Mouse (Mus musculus) lung, postnatal 4 days (tissue): Measurements from ENCODE around the gene Atp2b4.

Experiments
- DNase-seq, 2 experiments: peaks; one replicate each; pipeline ENCODE4 v3.0.0; 2021

The Atp2b4 gene

GRCm38 (mm10) chr1:133797979-133798820 lies 2.6 kb downstream of the Atp2b4 start:
- no peak for DNase-seq

GRCm38 (mm10) chr1:133797327-133797978 lies 3.4 kb downstream of the Atp2b4 start:
- no peak for DNase-seq

- no peak for DNase-seq
Observed at GRCm38 (mm10) chr1:133793646-133794045, 7.2 kb downstream of the Atp2b4 start.

DNA sequence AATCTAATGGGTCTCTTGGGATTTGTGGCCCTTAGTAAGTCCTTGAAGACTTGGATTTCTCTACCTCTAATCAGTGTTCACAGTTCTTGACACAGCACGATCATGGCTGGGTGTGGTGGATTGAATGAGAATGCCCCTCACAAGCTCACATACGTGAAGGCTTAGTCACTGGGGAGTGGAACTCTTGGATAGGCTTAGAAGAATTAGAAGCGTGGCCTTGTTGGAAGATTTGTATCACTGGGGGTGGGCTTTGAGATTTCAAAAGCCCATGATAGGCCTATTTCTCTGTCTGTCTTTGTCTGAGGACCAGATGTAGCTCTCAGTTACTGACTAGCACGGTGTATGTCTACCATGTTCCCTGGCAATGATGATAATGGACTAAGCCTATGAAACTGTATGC lies 10.8 kb downstream of the Atp2b4 start:
- no peak for DNase-seq

GRCm38 (mm10) chr1:133788864-133789263 lies 12.0 kb downstream of the Atp2b4 start:
- no peak for DNase-seq

GRCm38 (mm10) chr1:133787500-133788210 lies 13.2 kb downstream of the Atp2b4 start:
- DNase-seq: no peak

DNA sequence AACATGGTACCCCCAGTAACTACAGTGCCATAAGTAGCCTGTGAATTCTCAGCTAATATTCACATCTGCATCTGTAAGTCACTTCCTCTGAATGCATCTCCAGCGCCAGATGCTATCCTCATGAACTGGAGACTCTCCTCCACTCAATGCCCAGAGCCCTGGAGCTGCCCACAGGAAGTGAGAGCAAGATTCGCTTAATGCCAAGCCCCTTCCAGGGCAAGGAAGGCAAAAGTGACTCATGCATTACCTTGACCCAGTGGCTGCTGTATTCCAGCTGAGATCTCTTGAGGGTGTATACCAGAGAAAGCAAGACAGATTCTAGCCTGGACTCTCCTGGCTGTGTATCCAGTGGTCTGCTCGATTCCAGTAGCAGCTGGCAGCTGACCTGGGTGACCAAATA lies 16.2 kb downstream of the Atp2b4 start:
- no peak for DNase-seq

DNA sequence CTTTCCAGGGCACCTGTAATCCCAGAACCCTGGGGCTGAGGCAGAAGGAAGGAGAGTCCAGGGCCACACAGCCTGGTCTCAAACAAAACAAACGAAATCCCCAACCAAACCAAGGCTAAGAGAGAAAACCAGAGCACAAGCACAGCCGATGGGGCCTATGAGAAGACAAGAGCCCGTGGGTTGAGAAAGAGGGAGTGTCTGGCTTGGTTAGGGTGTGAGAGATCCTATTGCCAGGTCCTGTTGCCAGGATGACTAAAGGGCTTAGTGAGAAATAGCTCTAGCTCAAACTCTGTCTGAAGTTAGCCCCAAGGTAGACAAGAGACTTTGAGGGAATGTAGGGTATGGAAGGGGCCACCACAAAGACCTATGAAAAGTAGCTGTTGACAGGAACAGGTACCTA lies 19.3 kb downstream of the Atp2b4 start:
- DNase-seq: no peak

- no peak for DNase-seq
Observed at GRCm38 (mm10) chr1:133779043-133779442, 21.8 kb downstream of the Atp2b4 start.

DNA sequence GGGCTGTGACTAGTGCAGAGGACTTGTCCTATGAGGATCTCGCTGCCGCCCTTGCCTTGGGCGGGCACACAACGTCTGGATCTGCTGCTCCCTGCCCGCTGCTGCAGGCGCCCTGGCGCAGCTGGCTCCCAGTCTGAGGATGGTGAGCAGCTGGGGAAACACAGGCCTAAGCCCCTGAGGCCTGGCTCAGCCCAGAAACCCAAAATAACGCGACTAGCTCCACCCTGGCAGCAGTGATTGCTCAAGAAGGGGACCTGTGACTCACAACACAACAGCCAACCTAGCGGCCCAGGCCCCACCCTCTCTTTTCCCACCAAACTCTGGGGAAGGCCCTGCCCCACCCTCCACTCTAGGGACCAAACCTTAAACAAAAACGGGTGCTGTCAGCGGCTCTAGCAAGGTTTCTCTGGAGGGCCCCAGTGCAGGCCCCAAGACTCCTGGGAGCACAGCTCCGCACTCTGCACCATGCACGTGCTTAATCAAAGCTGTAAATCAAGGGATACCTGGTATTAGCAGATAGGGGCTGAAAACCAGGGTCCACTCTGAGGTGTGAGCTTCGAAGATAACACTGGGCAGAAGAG lies 23.1 kb downstream of the Atp2b4 start:
- DNase-seq: no peak

DNA sequence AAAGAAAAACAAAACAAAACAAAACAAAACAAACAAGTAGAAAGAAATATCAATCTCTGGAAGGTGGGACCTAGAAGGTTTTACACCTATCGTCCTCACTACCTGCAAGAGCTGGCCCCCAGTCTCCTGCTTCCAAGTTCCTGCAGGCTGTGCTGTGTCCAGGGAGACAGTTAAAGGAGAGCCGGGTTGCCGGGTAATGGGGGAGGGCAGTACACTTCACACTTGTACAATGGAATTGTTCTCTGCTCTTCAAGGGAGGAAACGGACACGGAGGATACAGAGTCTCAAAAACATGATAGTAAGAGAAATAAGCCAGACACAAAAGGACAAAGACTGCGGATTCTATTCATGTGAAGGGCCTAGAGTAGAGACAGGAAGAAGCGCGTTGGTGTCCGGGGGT lies 28.3 kb downstream of the Atp2b4 start:
- DNase-seq: no peak

DNA sequence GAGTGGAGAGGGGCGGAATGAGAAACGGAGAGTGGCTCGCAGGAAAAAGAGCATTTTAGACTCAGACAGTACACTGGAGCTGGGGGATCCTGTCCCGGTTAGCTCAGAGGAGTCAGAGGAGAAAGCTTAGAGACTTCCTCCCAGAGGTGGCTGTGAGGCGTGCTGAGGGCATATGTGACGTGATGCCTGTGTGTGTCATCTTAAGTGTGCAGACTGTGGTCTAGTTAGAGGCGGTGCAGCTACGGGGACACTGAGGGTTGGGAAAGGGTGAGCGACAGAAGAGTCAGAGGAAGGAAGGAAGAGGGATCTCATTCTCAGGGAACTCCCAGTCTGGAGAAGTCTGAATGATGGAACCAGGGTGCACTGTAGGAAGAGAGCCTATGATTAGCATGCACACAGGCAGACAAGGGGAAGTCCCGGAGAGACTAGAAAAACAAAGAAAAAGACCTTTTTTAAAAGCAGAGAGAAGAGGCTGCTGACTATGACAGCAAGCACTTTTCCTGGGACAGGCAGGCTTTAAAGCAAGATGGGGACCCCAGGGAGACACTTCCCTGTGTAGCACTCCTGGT lies 28.9 kb downstream of the Atp2b4 start:
- no peak for DNase-seq

- DNase-seq: no peak
Observed at GRCm38 (mm10) chr1:133767994-133768393, 32.8 kb downstream of the Atp2b4 start.

GRCm38 (mm10) chr1:133766901-133767529 lies 33.8 kb downstream of the Atp2b4 start:
- DNase-seq: peak in 1 of 2 experiments; percentile 29

DNA sequence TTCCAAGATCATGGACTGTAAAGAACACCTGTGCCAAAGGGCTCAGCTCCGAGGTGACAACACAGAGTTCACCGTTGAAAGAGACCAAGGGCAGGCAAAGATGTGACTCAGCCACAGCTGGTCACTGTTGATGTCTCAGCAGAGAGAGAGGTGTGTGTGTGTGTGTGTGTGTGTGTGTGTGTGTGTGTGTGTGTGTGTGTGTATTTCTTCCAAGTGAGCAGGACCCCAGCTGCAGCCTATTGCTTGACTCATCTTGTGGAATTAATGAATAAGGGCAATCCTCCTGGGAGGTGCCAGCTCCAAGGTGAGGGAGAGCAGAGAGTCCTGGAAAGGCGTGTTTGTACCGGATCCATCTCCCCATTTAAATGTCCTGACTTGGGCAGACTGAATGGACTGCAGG lies 35.5 kb downstream of the Atp2b4 start:
- DNase-seq: no peak

GRCm38 (mm10) chr1:133762946-133763422 lies 37.9 kb downstream of the Atp2b4 start:
- DNase-seq: peak in 1 of 2 experiments; percentile 58

DNA sequence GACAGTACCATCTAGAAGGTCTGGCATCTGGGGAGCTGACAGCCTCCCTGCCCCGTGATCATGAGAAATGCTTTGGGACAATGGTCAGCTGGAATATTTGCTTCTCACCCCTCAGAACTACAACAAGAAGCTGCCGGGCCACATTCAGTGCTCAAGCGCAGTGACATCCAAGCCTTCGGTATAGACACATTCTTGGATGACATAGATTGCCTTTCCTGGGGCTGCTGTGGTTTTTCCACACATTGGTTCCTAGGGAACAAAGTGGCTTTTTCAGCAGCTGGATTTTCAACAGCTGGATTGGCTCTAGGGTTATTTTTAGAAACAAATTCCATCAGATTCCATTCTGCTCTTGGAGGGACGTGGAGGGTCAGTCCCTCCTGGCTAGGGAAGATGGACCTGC lies 39.6 kb downstream of the Atp2b4 start:
- DNase-seq: no peak

DNA sequence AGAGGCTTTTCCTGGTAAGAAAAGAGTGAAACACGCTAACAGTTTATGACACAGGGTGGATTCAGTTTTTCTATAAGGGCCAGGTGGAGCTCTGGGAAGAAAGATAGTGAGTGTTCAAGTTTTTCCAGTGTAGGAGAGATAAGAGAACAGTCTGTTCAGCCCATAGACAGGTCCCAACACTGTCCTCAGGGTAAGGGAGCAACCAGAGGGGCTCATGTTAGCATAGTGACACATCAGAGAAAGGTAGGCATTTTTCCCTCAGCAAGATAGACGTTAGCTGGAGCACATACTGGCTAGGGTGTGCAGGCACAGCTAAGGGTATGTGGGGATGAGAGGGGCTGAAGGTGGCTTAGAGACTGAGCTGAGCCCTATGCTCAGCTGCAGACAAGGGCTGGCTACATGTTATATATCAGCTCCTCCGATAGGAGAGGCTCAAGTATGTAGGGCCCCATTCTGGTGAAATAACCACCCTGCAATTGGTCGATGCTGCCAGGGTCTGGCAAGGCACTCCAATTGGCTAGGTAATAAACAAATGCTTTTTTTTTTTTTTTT lies 46.4 kb downstream of the Atp2b4 start:
- no peak for DNase-seq

DNA sequence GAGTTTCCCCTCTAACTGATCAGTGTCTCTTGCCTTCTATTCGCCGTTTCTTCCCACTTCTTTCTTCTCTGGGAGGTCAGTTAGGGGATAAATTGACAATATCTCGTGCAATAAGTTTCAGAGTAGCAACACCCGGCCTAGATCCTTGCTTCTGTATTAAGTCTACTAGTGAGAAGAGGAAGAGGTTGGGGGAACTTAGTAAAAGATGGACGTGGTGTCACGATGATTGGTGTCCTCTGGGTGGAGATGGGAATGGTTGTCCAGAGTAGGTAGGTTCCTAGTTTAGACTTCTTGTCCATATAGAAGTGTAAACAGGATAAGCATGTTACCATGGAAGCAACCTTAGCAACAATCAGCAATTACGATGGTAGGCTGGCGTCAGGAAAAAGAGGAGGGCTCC lies 47.5 kb downstream of the Atp2b4 start:
- DNase-seq: no peak

GRCm38 (mm10) chr1:133751621-133752020 lies 49.2 kb downstream of the Atp2b4 start:
- DNase-seq: no peak

GRCm38 (mm10) chr1:133749954-133750353 lies 50.9 kb downstream of the Atp2b4 start:
- peak in 1 of 2 experiments; percentile 42 for DNase-seq

DNA sequence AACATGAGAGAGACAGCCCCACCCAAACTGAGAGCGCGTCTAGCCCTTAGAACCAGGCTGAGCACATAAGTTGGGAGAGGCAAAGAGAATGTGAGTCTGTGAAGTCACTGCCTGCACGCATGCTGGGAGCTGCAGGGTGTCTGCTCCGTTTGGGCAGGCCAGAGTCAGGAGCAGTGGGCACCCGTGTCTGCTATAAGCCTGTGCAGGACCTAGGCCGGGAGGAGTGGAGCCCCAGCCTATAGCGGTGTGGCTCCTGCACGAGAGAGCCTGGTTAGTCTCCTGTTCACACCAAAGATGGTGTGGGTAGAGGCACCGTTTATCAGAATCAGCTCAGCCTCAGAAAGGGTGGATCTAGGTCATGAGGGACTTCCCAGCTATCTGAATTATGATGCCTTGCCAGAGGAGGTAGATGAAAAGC lies 55.8 kb downstream of the Atp2b4 start:
- DNase-seq: peak; percentile 23 to 38
